Mouse (Mus musculus): ENCODE measurements at regions not wholly inside any gene's neighbourhood (a gene's known extent, or its start where the extent isn't known, plus 50 kb on each side); places are given as distances from the start of the nearest gene placed in this dataset.
A peak's percentile ranks its signal among the peaks of the same experiment; 100 is the strongest.

DNA sequence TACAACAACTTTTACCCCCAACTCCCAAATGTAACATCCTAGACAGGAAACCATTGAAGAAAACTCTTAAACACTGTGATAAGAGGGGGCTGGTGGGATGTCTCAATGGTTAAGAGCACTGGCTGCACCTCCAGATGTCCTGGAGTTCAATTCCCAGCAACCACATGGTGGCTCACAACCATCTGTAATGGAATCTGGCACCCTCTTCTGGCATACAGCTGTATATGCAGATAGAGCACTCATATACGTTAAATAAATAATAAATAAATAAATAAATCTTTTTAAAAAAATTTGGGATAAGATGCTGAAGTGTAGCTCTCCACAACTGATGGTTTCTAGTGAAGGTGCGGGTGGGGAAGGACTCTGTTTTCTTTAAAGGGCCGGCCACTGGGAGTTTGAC is 69.3 kb downstream of the Kctd15 start:
- H3K27me3 ChIP-seq (replicated peaks), result no peaks in the 10 kb centered on the region
- H3K4me2 ChIP-seq, result no peak overlapping the region
- WGBS, result 86% methylated on average over 3 of the region's 3 CpGs
- H3K9ac ChIP-seq, result no peak overlapping the region
- no peaks in the 10 kb centered on the region for H3K4me1 ChIP-seq
- H3K4me3 ChIP-seq, result no peak overlapping the region
- peaks cover 16% of the 10 kb centered on the region for H3K9me3 ChIP-seq
- ATAC-seq (ENCODE audit: extremely low read depth, insufficient number of reproducible peaks, low FRiP score, low TSS enrichment), result no peak
- no peaks in the 10 kb centered on the region for H3K36me3 ChIP-seq
- H3K27ac ChIP-seq (replicated peaks), result no peak overlapping the region

DNA sequence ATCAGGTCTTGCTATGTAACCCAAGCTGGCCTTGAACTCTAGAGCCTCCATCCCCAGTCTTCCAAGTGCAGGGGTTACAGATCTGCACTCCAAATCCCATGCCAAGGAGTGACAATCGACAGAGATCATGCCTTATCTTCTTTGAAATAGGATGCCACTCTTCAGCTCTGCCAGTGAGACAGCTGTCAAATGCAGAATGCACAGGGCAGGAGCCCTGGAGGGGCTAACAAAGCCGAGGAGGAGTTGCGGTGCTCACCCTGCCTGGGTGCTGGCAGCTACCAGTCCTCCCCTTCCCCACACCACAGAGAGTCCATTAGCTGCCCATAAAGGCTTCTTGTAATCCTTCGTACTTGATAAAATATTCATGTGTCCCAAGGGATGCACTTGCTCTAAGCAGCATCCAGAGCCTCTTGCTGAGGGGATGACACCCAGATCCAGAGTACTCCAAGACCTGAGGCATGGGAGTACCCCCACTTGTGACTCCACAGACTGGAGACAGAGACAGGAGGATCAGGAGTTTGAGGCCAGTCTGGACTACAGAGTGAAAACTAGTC is 71.1 kb downstream of the Kctd15 start:
- Histone ChIP-seq H3K4me3 (no peak overlapping the region), H3K4me1 (no peaks in the 10 kb centered on the region), H3K27ac (replicated peaks) (no peak overlapping the region), H3K9ac (no peak overlapping the region), H3K36me3 (no peaks in the 10 kb centered on the region), H3K4me2 (no peak overlapping the region), H3K27me3 (replicated peaks) (no peaks in the 10 kb centered on the region), H3K9me3 (peaks cover 16% of the 10 kb centered on the region)
- no peak for ATAC-seq (ENCODE audit: extremely low read depth, insufficient number of reproducible peaks, low FRiP score, low TSS enrichment)
- 57% methylated on average over 4 of the region's 4 CpGs for WGBS

DNA sequence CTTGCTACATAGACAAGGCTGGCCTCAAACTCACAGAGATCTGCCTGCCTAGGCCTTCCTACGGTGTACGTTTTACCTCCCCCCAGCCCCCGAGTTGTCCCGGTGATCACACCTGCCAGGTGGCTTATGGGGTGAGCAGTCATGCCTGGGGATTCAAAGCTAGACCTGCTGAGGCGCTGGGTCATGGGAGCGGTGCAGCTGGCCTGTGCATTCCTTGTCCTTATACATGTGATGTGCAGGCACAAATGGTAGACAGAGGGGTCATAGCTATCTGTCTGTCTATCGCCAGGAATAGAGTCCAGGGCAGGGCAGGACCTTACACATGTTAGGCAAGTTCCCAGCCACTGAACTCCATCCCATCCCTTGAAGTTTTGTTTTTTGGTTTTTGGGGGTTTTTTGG is 71.7 kb downstream of the Kctd15 start:
- peaks cover 16% of the 10 kb centered on the region for H3K9me3 ChIP-seq
- no peaks in the 10 kb centered on the region for H3K27me3 ChIP-seq (replicated peaks)
- no peak overlapping the region for H3K27ac ChIP-seq (replicated peaks)
- 82% methylated on average over 7 of the region's 7 CpGs for WGBS
- H3K4me2 ChIP-seq, result no peak overlapping the region
- no peak overlapping the region for H3K9ac ChIP-seq
- no peak for ATAC-seq (ENCODE audit: extremely low read depth, insufficient number of reproducible peaks, low FRiP score, low TSS enrichment)
- H3K36me3 ChIP-seq, result no peaks in the 10 kb centered on the region
- H3K4me1 ChIP-seq, result no peaks in the 10 kb centered on the region
- H3K4me3 ChIP-seq, result no peak overlapping the region

DNA sequence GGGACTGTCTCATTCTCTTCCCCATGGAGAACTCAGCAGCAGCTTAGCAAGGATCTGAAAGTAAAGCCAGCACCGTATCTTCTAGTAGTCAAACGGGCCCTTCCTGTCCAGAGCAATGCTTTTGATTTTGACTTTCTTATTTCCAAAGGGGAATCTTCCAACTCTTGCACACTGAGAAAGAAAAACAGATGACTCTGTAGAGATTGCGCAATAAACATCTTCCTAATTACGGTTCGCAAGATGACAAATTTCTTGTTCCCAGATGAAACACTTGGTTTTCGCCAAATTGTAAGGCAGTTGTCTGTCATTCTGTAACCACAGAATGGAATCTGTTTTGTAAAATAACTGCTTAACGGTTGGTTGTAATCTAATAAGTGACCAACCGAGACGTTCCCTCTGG is 75.7 kb downstream of the Kctd15 start:
- H3K9ac ChIP-seq, result no peak overlapping the region
- H3K4me2 ChIP-seq, result no peak overlapping the region
- no peaks in the 10 kb centered on the region for H3K4me1 ChIP-seq
- WGBS, result 85% methylated on average over 9 of the region's 9 CpGs
- H3K36me3 ChIP-seq, result no peaks in the 10 kb centered on the region
- no peak for ATAC-seq (ENCODE audit: extremely low read depth, insufficient number of reproducible peaks, low FRiP score, low TSS enrichment)
- no peak overlapping the region for H3K27ac ChIP-seq (replicated peaks)
- no peak overlapping the region for H3K4me3 ChIP-seq
- H3K27me3 ChIP-seq (replicated peaks), result no peaks in the 10 kb centered on the region
- H3K9me3 ChIP-seq, result peaks cover 19% of the 10 kb centered on the region

DNA sequence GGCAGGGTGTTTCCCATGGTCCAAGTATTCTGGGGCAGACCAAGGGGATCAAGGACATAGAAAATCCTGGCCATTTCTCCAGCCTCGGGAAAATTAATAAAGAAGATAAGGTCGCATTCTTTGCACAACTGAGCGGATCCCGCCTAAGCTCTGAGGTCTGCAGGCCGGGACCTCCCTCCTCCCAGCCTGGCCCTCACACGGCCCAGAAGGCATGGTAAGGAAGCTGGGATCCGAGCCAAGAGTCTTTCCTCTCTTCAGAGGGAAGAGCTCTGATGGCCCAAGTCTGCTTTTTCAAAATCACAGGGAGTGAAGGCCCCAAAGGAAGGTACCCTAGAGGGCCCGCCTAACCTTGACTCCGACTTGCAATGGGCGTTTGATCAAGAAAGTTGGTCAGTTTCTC is 85.2 kb downstream of the Kctd15 start:
- H3K36me3 ChIP-seq, result no peaks in the 10 kb centered on the region
- peaks cover 22% of the 10 kb centered on the region for H3K4me1 ChIP-seq
- peak overlapping the region; percentile 74 for H3K9ac ChIP-seq
- H3K4me2 ChIP-seq, result peak overlapping the region; percentile 80
- 20% methylated on average over 10 of the region's 10 CpGs for WGBS
- ATAC-seq (ENCODE audit: extremely low read depth, insufficient number of reproducible peaks, low FRiP score, low TSS enrichment), result no peak
- H3K9me3 ChIP-seq, result no peaks in the 10 kb centered on the region; the same call in 1 of the 2 replicates
- H3K27ac ChIP-seq (replicated peaks), result peak overlapping the region; percentile 57
- H3K27me3 ChIP-seq (replicated peaks), result no peaks in the 10 kb centered on the region
- H3K4me3 ChIP-seq, result peak overlapping the region; percentile 45; the same call in 1 of the 2 replicates

DNA sequence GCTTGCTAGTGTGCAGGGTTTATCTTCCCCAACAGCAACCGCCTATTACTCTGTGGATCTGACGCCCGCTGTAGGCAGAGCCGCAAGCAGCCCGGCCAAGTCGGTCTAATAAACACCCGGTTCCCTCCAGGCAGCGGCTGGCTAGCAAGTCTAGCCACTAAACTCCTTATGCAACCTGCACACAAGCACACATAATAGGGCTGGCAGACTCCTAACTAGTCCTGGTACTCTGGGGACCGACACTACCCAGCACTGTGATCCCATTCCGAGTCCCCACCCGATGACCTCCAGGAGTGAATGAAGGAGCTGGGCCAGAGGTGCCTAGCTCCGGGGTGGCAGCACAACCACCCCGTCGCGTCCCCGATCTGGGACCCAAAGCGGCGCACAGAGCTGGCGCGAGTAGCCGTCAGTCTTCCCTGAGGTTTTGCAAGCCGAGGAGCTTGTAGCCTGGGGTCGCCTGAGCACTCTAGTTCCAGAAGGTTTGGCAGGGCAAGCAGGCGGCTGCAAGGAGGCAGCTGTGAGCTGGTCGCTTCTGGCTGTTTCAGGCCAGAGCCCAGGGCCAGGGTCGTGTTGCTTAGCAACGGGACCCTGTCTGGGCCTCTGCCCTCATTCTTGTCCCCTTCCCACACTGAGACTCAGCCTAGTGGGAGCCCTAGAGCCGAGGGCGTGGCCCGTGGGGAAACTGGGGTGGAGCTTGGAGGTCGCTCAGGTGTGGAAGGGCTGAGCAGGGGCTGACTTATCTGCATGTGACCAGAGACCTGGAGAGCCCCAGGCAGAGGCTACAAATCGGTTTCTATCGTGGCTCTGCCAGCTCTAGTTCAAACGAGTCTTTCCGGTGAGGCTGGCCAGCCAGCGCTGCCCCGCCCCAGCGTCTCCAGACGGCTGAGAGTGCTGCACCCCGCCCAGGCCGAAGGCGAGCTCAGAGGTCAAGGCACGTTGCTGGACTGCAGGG is 86.1 kb downstream of the Kctd15 start:
- peaks cover 22% of the 10 kb centered on the region for H3K4me1 ChIP-seq
- peak overlapping the region; percentile 74 for H3K9ac ChIP-seq
- no peaks in the 10 kb centered on the region; the same call in 1 of the 2 replicates for H3K9me3 ChIP-seq
- H3K4me2 ChIP-seq, result peak overlapping the region; percentile 80
- under 1% methylated on average over 43 of the region's 43 CpGs for WGBS
- no peaks in the 10 kb centered on the region for H3K36me3 ChIP-seq
- H3K27ac ChIP-seq (replicated peaks), result peak overlapping the region; percentile 57
- H3K27me3 ChIP-seq (replicated peaks), result no peaks in the 10 kb centered on the region
- peak; percentile 61 for ATAC-seq (ENCODE audit: extremely low read depth, insufficient number of reproducible peaks, low FRiP score, low TSS enrichment)
- H3K4me3 ChIP-seq, result peak overlapping the region; percentile 45

DNA sequence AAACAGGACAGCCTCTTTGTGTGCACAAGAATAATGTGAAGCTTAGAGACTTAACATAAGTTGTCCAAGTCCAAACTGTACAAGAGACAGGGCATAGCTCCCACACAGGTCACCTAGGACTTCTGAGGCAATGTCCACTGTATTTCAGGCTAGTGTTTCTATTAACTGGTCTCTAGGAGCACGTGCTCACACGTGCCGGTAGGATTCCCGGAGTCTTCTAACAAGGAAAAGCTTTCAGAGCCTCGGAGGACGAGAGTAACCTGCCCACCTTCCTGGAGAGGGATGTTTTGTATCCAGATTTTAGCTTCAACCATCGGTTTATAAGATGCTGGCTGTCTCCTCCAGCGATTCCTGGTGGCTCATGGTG is 86.8 kb downstream of the Kctd15 start:
- no peaks in the 10 kb centered on the region; the same call in 1 of the 2 replicates for H3K9me3 ChIP-seq
- H3K27ac ChIP-seq (replicated peaks), result no peak overlapping the region
- peaks cover 22% of the 10 kb centered on the region for H3K4me1 ChIP-seq
- peak overlapping the region; percentile 80 for H3K4me2 ChIP-seq
- H3K4me3 ChIP-seq, result peak overlapping the region; percentile 45
- no peak for ATAC-seq (ENCODE audit: extremely low read depth, insufficient number of reproducible peaks, low FRiP score, low TSS enrichment)
- WGBS, result 20% methylated on average over 8 of the region's 8 CpGs
- no peaks in the 10 kb centered on the region for H3K27me3 ChIP-seq (replicated peaks)
- peak overlapping the region; percentile 74 for H3K9ac ChIP-seq
- no peaks in the 10 kb centered on the region for H3K36me3 ChIP-seq

DNA sequence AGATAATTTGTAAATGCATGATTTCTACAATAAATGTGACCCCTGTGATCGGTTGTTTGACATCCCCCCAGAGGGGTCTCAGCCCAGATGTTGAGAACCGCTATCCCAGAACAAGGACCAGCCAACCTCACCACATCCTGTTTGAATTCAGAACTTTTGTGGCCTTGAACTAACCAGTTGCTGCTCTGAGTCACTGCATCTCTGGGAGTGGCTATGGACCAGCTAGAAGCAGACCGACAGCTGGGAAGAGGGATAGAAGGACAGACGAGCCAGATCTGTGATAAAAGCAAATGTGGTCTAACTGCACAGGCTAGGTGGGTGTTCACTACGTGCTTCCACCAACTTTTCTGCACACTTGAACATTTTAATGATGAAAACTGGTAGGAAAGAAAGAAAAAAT is 89.0 kb downstream of the Kctd15 start:
- H3K4me3 ChIP-seq, result no peak overlapping the region
- H3K27me3 ChIP-seq (replicated peaks), result no peaks in the 10 kb centered on the region
- H3K36me3 ChIP-seq, result no peaks in the 10 kb centered on the region
- H3K9ac ChIP-seq, result no peak overlapping the region
- no peak for ATAC-seq (ENCODE audit: extremely low read depth, insufficient number of reproducible peaks, low FRiP score, low TSS enrichment)
- H3K4me1 ChIP-seq, result peaks cover 22% of the 10 kb centered on the region
- H3K9me3 ChIP-seq, result no peaks in the 10 kb centered on the region
- H3K4me2 ChIP-seq, result no peak overlapping the region
- H3K27ac ChIP-seq (replicated peaks), result no peak overlapping the region
- 61% methylated on average over 5 of the region's 5 CpGs for WGBS

DNA sequence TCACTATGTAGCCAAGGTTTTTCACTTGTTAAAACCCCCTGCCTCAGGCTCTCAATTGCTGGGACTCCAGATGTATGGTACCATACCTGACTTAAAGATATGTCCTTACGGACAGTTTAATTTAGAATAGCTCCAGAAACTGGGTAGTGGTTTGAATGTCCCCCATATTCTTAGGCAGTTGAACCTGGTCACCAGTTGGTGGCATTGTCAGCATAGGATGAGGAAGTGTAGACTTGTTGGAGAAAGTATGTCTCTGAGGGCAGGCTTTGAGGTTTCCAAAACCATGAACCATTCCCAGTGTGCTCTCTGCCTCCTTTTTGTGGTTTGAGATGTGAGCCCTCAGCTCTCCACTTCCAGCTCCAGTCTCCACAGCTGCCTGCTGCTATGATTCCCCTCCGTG is 94.4 kb downstream of the Kctd15 start:
- H3K9me3 ChIP-seq, result peaks cover 6% of the 10 kb centered on the region; the same call in 1 of the 2 replicates
- H3K4me1 ChIP-seq, result no peaks in the 10 kb centered on the region
- no peak overlapping the region for H3K27ac ChIP-seq (replicated peaks)
- no peak overlapping the region for H3K9ac ChIP-seq
- no peaks in the 10 kb centered on the region for H3K36me3 ChIP-seq
- no peak for ATAC-seq (ENCODE audit: extremely low read depth, insufficient number of reproducible peaks, low FRiP score, low TSS enrichment)
- no peak overlapping the region for H3K4me3 ChIP-seq
- 69% methylated on average over 2 of the region's 2 CpGs for WGBS
- H3K27me3 ChIP-seq (replicated peaks), result no peaks in the 10 kb centered on the region
- no peak overlapping the region for H3K4me2 ChIP-seq

DNA sequence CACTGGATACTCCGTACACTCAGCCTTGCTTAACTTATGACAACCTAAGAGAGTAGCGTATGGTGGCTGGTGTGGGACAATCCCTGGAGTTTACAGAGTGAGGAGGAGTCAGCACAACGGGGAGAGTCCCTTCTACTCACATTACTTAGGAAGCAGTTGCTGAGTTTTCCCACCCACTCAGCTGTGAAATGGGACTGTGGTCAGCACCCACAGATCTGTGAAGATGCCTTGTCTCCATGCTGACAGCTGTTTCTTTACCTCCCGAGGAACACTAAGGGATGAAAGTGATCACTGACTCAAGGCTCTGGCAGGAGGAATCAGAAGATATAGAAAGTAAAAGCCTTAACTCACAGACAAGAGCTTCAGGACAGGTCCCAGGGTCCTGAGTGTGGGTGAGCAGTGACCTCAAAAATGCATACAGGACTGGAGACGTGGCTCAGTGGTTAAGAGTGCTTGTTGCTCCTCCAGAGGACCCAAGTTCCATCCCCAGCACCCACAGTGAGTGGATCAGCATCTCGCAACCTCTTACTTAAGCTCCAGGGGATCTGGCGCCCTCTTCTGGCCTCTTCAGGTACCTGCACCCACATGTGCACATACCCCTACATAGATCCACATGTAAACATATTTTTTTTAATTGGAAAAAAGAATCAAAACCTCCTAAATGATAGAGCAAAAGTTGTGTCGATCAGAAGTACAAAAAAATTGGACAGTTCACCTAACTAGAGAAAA is 97.8 kb downstream of the Kctd15 start:
- Histone ChIP-seq H3K4me3 (no peak overlapping the region), H3K9ac (no peak overlapping the region), H3K4me1 (peaks cover 12% of the 10 kb centered on the region), H3K27me3 (replicated peaks) (no peaks in the 10 kb centered on the region), H3K4me2 (no peak overlapping the region), H3K36me3 (no peaks in the 10 kb centered on the region), H3K9me3 (peaks cover 6% of the 10 kb centered on the region; the same call in 1 of the 2 replicates), H3K27ac (replicated peaks) (no peak overlapping the region)
- WGBS, result 79% methylated on average over 8 of the region's 8 CpGs
- ATAC-seq (ENCODE audit: extremely low read depth, insufficient number of reproducible peaks, low FRiP score, low TSS enrichment), result no peak

DNA sequence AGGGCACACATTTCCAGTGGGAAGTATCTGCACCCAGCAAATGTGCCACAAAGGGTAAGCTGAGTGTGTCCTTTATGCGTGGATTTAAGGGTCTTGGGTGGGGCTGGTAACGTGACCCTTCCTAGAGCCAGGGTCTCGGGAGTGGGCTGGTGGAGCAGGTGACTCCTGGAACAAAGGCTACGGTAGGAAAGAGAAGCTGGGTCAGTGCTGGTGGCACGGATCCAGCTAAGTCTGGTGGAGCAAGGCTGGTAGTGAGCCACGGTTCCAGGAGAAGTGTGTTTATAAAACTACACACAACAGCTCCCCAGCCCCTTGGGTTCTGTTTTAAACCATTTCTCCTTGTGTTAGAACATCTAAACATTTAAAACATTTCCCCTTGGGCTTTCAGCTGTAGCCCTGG is 101.3 kb downstream of the Kctd15 start:
- H3K9me3 ChIP-seq, result peaks cover 6% of the 10 kb centered on the region; the same call in 1 of the 2 replicates
- H3K4me2 ChIP-seq, result no peak overlapping the region
- H3K4me3 ChIP-seq, result no peak overlapping the region
- peaks cover 12% of the 10 kb centered on the region for H3K4me1 ChIP-seq
- WGBS, result 67% methylated on average over 6 of the region's 6 CpGs
- H3K27me3 ChIP-seq (replicated peaks), result no peaks in the 10 kb centered on the region
- no peak overlapping the region for H3K9ac ChIP-seq
- no peaks in the 10 kb centered on the region for H3K36me3 ChIP-seq
- no peak for ATAC-seq (ENCODE audit: extremely low read depth, insufficient number of reproducible peaks, low FRiP score, low TSS enrichment)
- H3K27ac ChIP-seq (replicated peaks), result no peak overlapping the region
